Mouse (Mus musculus) ES-E14 (cell line): ENCODE results near the gene Gsdme. TPM values are rescaled to one million over a fixed set of nuclear protein-coding genes. Genes with fewer than 3 reads are reported as not detected.

Source experiments
- DNase-seq: peaks from one replicate; pipeline ENCODE4 v3.0.0-alpha.2; 2013; ENCODE audit warnings: low read depth, low spot score
- H3K27ac ChIP-seq: 2 replicates; pipeline ENCODE4 v1.5.1; 2012; ENCODE audit warnings: low read depth, mild to moderate bottlenecking, low read length, moderate library complexity, mixed read lengths; ENCODE audit not compliant: poor library complexity, insufficient read depth, severe bottlenecking
- H3K36me3 ChIP-seq: 2 replicates; pipeline ENCODE4 v1.6.1; 2012; ENCODE audit warnings: mild to moderate bottlenecking, low read length, moderate library complexity, mixed read lengths; ENCODE audit not compliant: control insufficient read depth, poor library complexity, insufficient read depth, severe bottlenecking
- H3K4me1 ChIP-seq, 2 experiments: fragments of 150-350 bp in 1 of 2; sonication (generic) in 1 of 2; 2 replicates each; pipeline ENCODE4 v1.6.1; 2012; ENCODE audit warnings: low read length in 2 of 2, mild to moderate bottlenecking in 1 of 2, mixed read lengths in 1 of 2; ENCODE audit not compliant: control insufficient read depth in 2 of 2, insufficient read depth in 2 of 2, poor library complexity in 1 of 2
- H3K4me3 ChIP-seq, 2 experiments: fragments of 150-350 bp in 1 of 2; sonication (generic) in 1 of 2; 2 replicates each; pipeline ENCODE4 v1.5.1; 2012; ENCODE audit warnings: low read length in 2 of 2, low read depth in 1 of 2, mild to moderate bottlenecking in 1 of 2, mixed read lengths in 1 of 2; ENCODE audit not compliant: insufficient read depth in 1 of 2, poor library complexity in 1 of 2, severe bottlenecking in 1 of 2
- H3K9ac ChIP-seq: 2 replicates; pipeline ENCODE4 v1.6.1; 2012; ENCODE audit warnings: low read depth, mild to moderate bottlenecking, low read length, mixed read lengths; ENCODE audit not compliant: poor library complexity, insufficient read depth, severe bottlenecking
- H3K9me3 ChIP-seq: fragments of 150-350 bp; sonication (generic); 2 replicates; pipeline ENCODE4 v1.6.1; 2012; ENCODE audit warnings: low read depth, mild to moderate bottlenecking, low read length; ENCODE audit not compliant: control insufficient read depth, insufficient read depth
- CHD2 ChIP-seq: IDR thresholded peaks from 2 replicates; pipeline ENCODE4 v1.6.1; 2014; ENCODE audit warnings: mild to moderate bottlenecking, low read depth, low read length, inconsistent platforms
- HCFC1 ChIP-seq: IDR thresholded peaks from 2 replicates; pipeline ENCODE4 v1.6.1; 2012; ENCODE audit warnings: low read length, inconsistent platforms, borderline replicate concordance; ENCODE audit not compliant: insufficient read depth
- MAFK ChIP-seq: IDR thresholded peaks from 2 replicates; pipeline ENCODE4 v1.6.1; 2014; ENCODE audit warnings: mild to moderate bottlenecking, low read depth, low read length, inconsistent platforms; ENCODE audit not compliant: insufficient read depth
- ZC3H11A ChIP-seq: IDR thresholded peaks from 2 replicates; pipeline ENCODE4 v1.6.1; 2012; ENCODE audit warnings: low read depth, mild to moderate bottlenecking, inconsistent platforms, low read length, borderline replicate concordance
- ZNF384 ChIP-seq: IDR thresholded peaks from 2 replicates; pipeline ENCODE4 v1.6.1; 2012; ENCODE audit warnings: low read depth, low read length, inconsistent platforms
- in situ Hi-C, 2 experiments: fragments of 600-800 bp; cut with MboI; formaldehyde crosslinking; loops; one replicate each; pipeline ENCODE4 v1.15.1; 2025; ENCODE audit warnings: low sequenced_read_pairs in 2 of 2, inconsistent platforms in 1 of 2; ENCODE audit not compliant: unreplicated experiment in 2 of 2
- total RNA-seq: library from RNA; depleted of rRNA; stranded (reverse); fragments of 300-350 nt; gene quantifications from 2 replicates; pipeline ENCODE4 v1.2.3, GENCODE M21; 2012

Gsdme gene
- total RNA-seq, 1 experiment, result 1.7 TPM

- in situ Hi-C loops, result no loop called here
- no peak for DNase-seq
- no peak for TF ChIP-seq MAFK
- TF ChIP-seq HCFC1, result no peak
- TF ChIP-seq ZC3H11A, result no peak
- TF ChIP-seq CHD2, result no peak
- TF ChIP-seq ZNF384, result no peak
- no peaks in the 10 kb centered on the region for H3K9me3 ChIP-seq
- no peaks in the 10 kb centered on the region for H3K36me3 ChIP-seq
- H3K9ac ChIP-seq, result no peak overlapping the region
- no peak overlapping the region for H3K27ac ChIP-seq
- no peaks in the 10 kb centered on the region for H3K4me1 ChIP-seq
- no peak overlapping the region for H3K4me3 ChIP-seq
These were observed 44.6 kb downstream of the Gsdme start for GRCm38 (mm10) chr6:50219066-50219465.

- in situ Hi-C loops, result no loop called here
These were observed 45.0 kb downstream of the Gsdme start for GRCm38 (mm10) chr6:50218628-50219027.

GRCm38 (mm10) chr6:50215986-50216385, 47.7 kb downstream of the Gsdme start:
- H3K36me3 ChIP-seq, result no peaks in the 10 kb centered on the region
- H3K9ac ChIP-seq, result no peak overlapping the region
- no peak overlapping the region for H3K4me3 ChIP-seq
- DNase-seq, result no peak
- in situ Hi-C loops, result no loop called here
- no peaks in the 10 kb centered on the region for H3K9me3 ChIP-seq
- H3K27ac ChIP-seq, result no peak overlapping the region
- H3K4me1 ChIP-seq, result no peaks in the 10 kb centered on the region
- TF ChIP-seq MAFK, result no peak
- no peak for TF ChIP-seq HCFC1
- no peak for TF ChIP-seq ZC3H11A
- TF ChIP-seq CHD2, result no peak
- TF ChIP-seq ZNF384, result no peak

More at GRCm38 (mm10) chr6:50218628-50219027, 45.0 kb downstream of the Gsdme start:
- DNase-seq, result no peak
- no peaks in the 10 kb centered on the region for H3K36me3 ChIP-seq
- no peak overlapping the region for H3K27ac ChIP-seq
- no peak overlapping the region for H3K9ac ChIP-seq
- no peak for TF ChIP-seq ZC3H11A
- no peak for TF ChIP-seq CHD2
- TF ChIP-seq HCFC1, result no peak
- TF ChIP-seq MAFK, result no peak
- no peak for TF ChIP-seq ZNF384
- H3K9me3 ChIP-seq, result no peaks in the 10 kb centered on the region
- H3K4me3 ChIP-seq, result no peak overlapping the region
- no peaks in the 10 kb centered on the region for H3K4me1 ChIP-seq

- Histone ChIP-seq H3K36me3 (no peaks in the 10 kb centered on the region), H3K9ac (no peak overlapping the region), H3K9me3 (no peaks in the 10 kb centered on the region), H3K4me1 (no peaks in the 10 kb centered on the region), H3K4me3 (no peak overlapping the region), H3K27ac (no peak overlapping the region)
- in situ Hi-C loops, result no loop called here
- no peak for DNase-seq
- TF ChIP-seq ZNF384 (no peak), ZC3H11A (no peak), HCFC1 (no peak), CHD2 (no peak)
These were observed 48.3 kb downstream of the Gsdme start for GRCm38 (mm10) chr6:50215373-50215745.
